Mouse (Mus musculus) liver, adult 2 months (tissue): ENCODE data around the gene Lamp1. TPM values are rescaled to one million over a fixed set of nuclear protein-coding genes. Genes with fewer than 3 reads are reported as not detected.

Experiments
- DNase-seq: peaks from one replicate; pipeline ENCODE4 v3.0.0-alpha.2; 2011; ENCODE audit warnings: low read depth, low spot score; ENCODE audit errors: extremely low read depth
- H3K27ac ChIP-seq: fragments of 200-500 bp; replicated peaks from 2 replicates; pipeline ENCODE4 v1.5.1; 2012; ENCODE audit warnings: low read depth, mild to moderate bottlenecking, control low read depth, inconsistent platforms, low read length; ENCODE audit not compliant: insufficient read depth
- H3K27me3 ChIP-seq: fragments of 200-500 bp; 2 replicates; pipeline ENCODE4 v1.6.1; 2012; ENCODE audit warnings: mild to moderate bottlenecking, moderate library complexity, low read length, inconsistent platforms; ENCODE audit not compliant: control insufficient read depth, insufficient read depth
- H3K36me3 ChIP-seq: fragments of 200-500 bp; 2 replicates; pipeline ENCODE4 v1.6.1; 2012; ENCODE audit warnings: low read length, inconsistent platforms; ENCODE audit not compliant: control insufficient read depth, insufficient read depth
- H3K4me1 ChIP-seq: fragments of 200-500 bp; 2 replicates; pipeline ENCODE4 v1.6.1; 2011; ENCODE audit warnings: low read length; ENCODE audit not compliant: control insufficient read depth, insufficient read depth
- H3K4me3 ChIP-seq: fragments of 200-500 bp; 2 replicates; pipeline ENCODE4 v1.5.1; 2011; ENCODE audit warnings: low read depth, mild to moderate bottlenecking, control low read depth, low read length, moderate library complexity; ENCODE audit not compliant: insufficient read depth
- H3K79me2 ChIP-seq: fragments of 200-500 bp; 2 replicates; pipeline ENCODE4 v1.6.1; 2012; ENCODE audit warnings: inconsistent platforms, mild to moderate bottlenecking, low read length, moderate library complexity; ENCODE audit not compliant: control insufficient read depth, insufficient read depth
- H3K9ac ChIP-seq: fragments of 200-500 bp; 2 replicates; pipeline ENCODE4 v1.6.1; 2012; ENCODE audit warnings: low read depth, mild to moderate bottlenecking, control low read depth, inconsistent platforms, low read length
- CTCF ChIP-seq: fragments of 200-500 bp; IDR thresholded peaks from 2 replicates; pipeline ENCODE4 v1.5.1; 2011; ENCODE audit warnings: low read depth, low read length, control low read depth
- POLR2A ChIP-seq: fragments of 200-500 bp; IDR thresholded peaks from 2 replicates; pipeline ENCODE4 v1.6.1; 2011; ENCODE audit warnings: low read length, control low read depth; ENCODE audit not compliant: insufficient read depth; ENCODE audit errors: extremely low read depth
- WGBS: fragments of 180-500 bp; shearing (Covaris S2); methylation state at CpG from one replicate; pipeline ENCODE4 v1.1.7; 2018; 5-methylcytosine and 5-hydroxymethylcytosine counted together
- polyA plus RNA-seq: library from polyadenylated mRNA; depleted of rRNA; stranded (reverse); fragments of >200 nt; gene quantifications from 2 replicates; pipeline ENCODE4 v1.2.3, GENCODE M21; 2012
- total RNA-seq: library from RNA; depleted of rRNA; stranded (reverse); fragments of >200 nt; gene quantifications from 2 replicates; pipeline ENCODE4 v1.2.3, GENCODE M21; 2014

The Lamp1 gene
- total and polyA plus RNA-seq, 2 experiments, result 381 to 563 TPM

GRCm38 (mm10) chr8:13178137-13178536 lies 19.2 kb downstream of the Lamp1 start:
- H3K4me1 ChIP-seq, result 0 out of 2 replicates have a peak, but pooled peaks cover 2% of the 10 kb centered on the region
- H3K4me3 ChIP-seq, result no peak overlapping the region
- H3K9ac ChIP-seq, result no peak overlapping the region
- WGBS, result 90% methylated on average over 5 of the region's 5 CpGs
- peaks cover 23% of the 10 kb centered on the region for H3K36me3 ChIP-seq
- TF ChIP-seq CTCF, result no peak
- no peak for TF ChIP-seq POLR2A
- no peaks in the 10 kb centered on the region for H3K27me3 ChIP-seq
- DNase-seq, result no peak
- H3K27ac ChIP-seq, result no peak overlapping the region
- no peaks in the 10 kb centered on the region for H3K79me2 ChIP-seq

DNA sequence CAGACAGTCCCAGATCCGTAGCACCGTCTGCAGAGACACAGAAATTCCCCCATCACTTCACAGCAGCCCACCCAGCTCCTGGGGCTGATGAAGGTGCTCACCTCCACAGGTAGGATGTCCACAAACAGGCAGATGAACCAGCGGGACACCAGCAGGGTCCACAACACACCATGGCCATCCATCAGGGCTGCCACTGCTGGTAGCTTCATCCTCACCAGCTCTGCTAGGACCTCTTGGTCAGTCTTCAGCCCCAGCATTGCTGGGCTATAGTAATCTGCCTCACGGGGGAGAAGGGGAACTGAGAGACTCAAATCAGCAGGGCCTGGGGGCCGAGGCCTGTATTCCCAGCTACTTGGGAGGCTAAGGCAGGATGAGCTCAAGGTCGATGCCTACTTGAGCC lies 20.5 kb downstream of the Lamp1 start:
- no peak overlapping the region for H3K27ac ChIP-seq
- 80% methylated on average over 6 of the region's 6 CpGs for WGBS

GRCm38 (mm10) chr8:13179948-13180347 lies 21.0 kb downstream of the Lamp1 start:
- peak; percentile 59 for DNase-seq
- H3K4me3 ChIP-seq, result no peak overlapping the region
- H3K36me3 ChIP-seq, result peaks cover 11% of the 10 kb centered on the region; the same call in 1 of the 2 replicates
- WGBS, result 73% methylated on average over 7 of the region's 7 CpGs
- H3K4me1 ChIP-seq, result 0 out of 2 replicates have a peak, but pooled peaks cover 2% of the 10 kb centered on the region
- H3K9ac ChIP-seq, result no peak overlapping the region
- H3K27ac ChIP-seq, result no peak overlapping the region
- H3K79me2 ChIP-seq, result no peaks in the 10 kb centered on the region
- TF ChIP-seq POLR2A, result no peak
- no peaks in the 10 kb centered on the region for H3K27me3 ChIP-seq

More for the DNA sequence above, 20.5 kb downstream of the Lamp1 start:
- Histone ChIP-seq H3K79me2 (no peaks in the 10 kb centered on the region), H3K4me1 (0 out of 2 replicates have a peak, but pooled peaks cover 2% of the 10 kb centered on the region), H3K27me3 (no peaks in the 10 kb centered on the region), H3K9ac (no peak overlapping the region), H3K36me3 (peaks cover 13% of the 10 kb centered on the region; the same call in 1 of the 2 replicates), H3K4me3 (no peak overlapping the region)
- no peak for DNase-seq
- TF ChIP-seq POLR2A, result no peak
- no peak for TF ChIP-seq CTCF

- Histone ChIP-seq H3K4me1 (0 out of 2 replicates have a peak, but pooled peaks cover 2% of the 10 kb centered on the region), H3K27me3 (no peaks in the 10 kb centered on the region), H3K36me3 (peaks cover 7% of the 10 kb centered on the region; the same call in 1 of the 2 replicates), H3K9ac (no peak overlapping the region), H3K27ac (no peak overlapping the region), H3K79me2 (no peaks in the 10 kb centered on the region), H3K4me3 (no peak overlapping the region)
- WGBS, result 80% methylated on average over 9 of the region's 9 CpGs
- no peak for DNase-seq
- TF ChIP-seq CTCF, result no peak
- no peak for TF ChIP-seq POLR2A
These were observed 21.4 kb downstream of the Lamp1 start for GRCm38 (mm10) chr8:13180408-13180807.

- TF ChIP-seq POLR2A (no peak), CTCF (no peak)
- H3K27me3 ChIP-seq, result no peaks in the 10 kb centered on the region
- H3K27ac ChIP-seq, result 0 out of 2 replicates have a peak overlapping the region, but pooled peaks have one; percentile 22
- H3K4me3 ChIP-seq, result no peak overlapping the region
- 52% methylated on average over 18 of the region's 18 CpGs for WGBS
- H3K79me2 ChIP-seq, result no peaks in the 10 kb centered on the region
- DNase-seq, result peak; percentile 59
- 0 out of 2 replicates have a peak, but pooled peaks cover 2% of the 10 kb centered on the region for H3K4me1 ChIP-seq
- H3K36me3 ChIP-seq, result peaks cover 5% of the 10 kb centered on the region; the same call in 1 of the 2 replicates
- no peak overlapping the region for H3K9ac ChIP-seq
These were observed 22.1 kb downstream of the Lamp1 start for GRCm38 (mm10) chr8:13180911-13181690.

- TF ChIP-seq CTCF (no peak), POLR2A (no peak)
- 0 out of 2 replicates have a peak, but pooled peaks cover 2% of the 10 kb centered on the region for H3K4me1 ChIP-seq
- WGBS, result 71% methylated on average over 2 of the region's 2 CpGs
- no peak overlapping the region for H3K27ac ChIP-seq
- no peaks in the 10 kb centered on the region for H3K79me2 ChIP-seq
- DNase-seq, result no peak
- H3K9ac ChIP-seq, result no peak overlapping the region
- no peaks in the 10 kb centered on the region for H3K27me3 ChIP-seq
- H3K4me3 ChIP-seq, result no peak overlapping the region
- peaks cover 3% of the 10 kb centered on the region; the same call in 1 of the 2 replicates for H3K36me3 ChIP-seq
These were observed 22.7 kb downstream of the Lamp1 start for GRCm38 (mm10) chr8:13181691-13181976.
